Mouse (Mus musculus) myocyte (in vitro differentiated cells): Measurements from ENCODE around the gene Coa7. TPM values are rescaled to one million over a fixed set of nuclear protein-coding genes. Genes with fewer than 3 reads are reported as not detected.

ENCODE experiments used
- H3K27me3 ChIP-seq: one replicate; pipeline ENCODE4 v1.6.1; 2011; ENCODE audit not compliant: control insufficient read depth, insufficient read depth, insufficient read length
- H3K36me3 ChIP-seq: one replicate; pipeline ENCODE4 v1.6.1; 2011; ENCODE audit not compliant: control insufficient read depth, insufficient read depth
- H3K4me2 ChIP-seq: one replicate; pipeline ENCODE4 v1.6.1; 2011; ENCODE audit warnings: low read depth, control low read depth
- H3K4me3 ChIP-seq: one replicate; pipeline ENCODE4 v1.5.1; 2011; ENCODE audit warnings: mild to moderate bottlenecking, control low read depth, moderate library complexity
- H3K79me2 ChIP-seq: one replicate; pipeline ENCODE4 v1.6.1; 2011; ENCODE audit not compliant: control insufficient read depth, insufficient read depth
- H3ac ChIP-seq: one replicate; pipeline ENCODE4 v1.6.1; 2011; ENCODE audit not compliant: control insufficient read depth, insufficient read length
- CEBPB ChIP-seq: IDR thresholded peaks from 2 replicates; pipeline ENCODE4 v1.6.1; 2011; ENCODE audit warnings: mild to moderate bottlenecking, moderate library complexity; ENCODE audit not compliant: poor library complexity, insufficient read depth, severe bottlenecking
- E2F4 ChIP-seq: IDR thresholded peaks from one replicate; pipeline ENCODE4 v1.6.1; 2011; ENCODE audit warnings: mild to moderate bottlenecking, control low read depth, moderate library complexity; ENCODE audit not compliant: insufficient read depth
- MAX ChIP-seq: IDR thresholded peaks from one replicate; pipeline ENCODE4 v1.6.1; 2011; ENCODE audit warnings: low read depth, mild to moderate bottlenecking, control low read depth
- MYOD1 ChIP-seq, 3 experiments: IDR thresholded peaks; one replicate each; pipeline ENCODE4 v1.6.1; 2011; ENCODE audit warnings: control low read depth in 2 of 3, low read depth in 2 of 3, mild to moderate bottlenecking in 2 of 3, moderate library complexity in 1 of 3; ENCODE audit not compliant: insufficient read length in 2 of 3, control insufficient read depth in 1 of 3
- MYOG ChIP-seq, 3 experiments: IDR thresholded peaks; one replicate each; pipeline ENCODE4 v1.6.1; 2011; ENCODE audit warnings: control low read depth in 2 of 3, low read depth in 2 of 3, mild to moderate bottlenecking in 2 of 3; ENCODE audit not compliant: insufficient read length in 2 of 3, control insufficient read depth in 1 of 3, insufficient read depth in 1 of 3
- POLR2A ChIP-seq: IDR thresholded peaks from one replicate; pipeline ENCODE4 v1.6.1; 2011; ENCODE audit warnings: low read depth, mild to moderate bottlenecking, control low read depth, moderate library complexity; ENCODE audit not compliant: insufficient read length
- POLR2AphosphoS2 ChIP-seq: IDR thresholded peaks from one replicate; pipeline ENCODE4 v1.6.1; 2011; ENCODE audit warnings: low read depth, control low read depth; ENCODE audit not compliant: insufficient read length
- REST ChIP-seq: IDR thresholded peaks from one replicate; pipeline ENCODE4 v1.6.1; 2011; ENCODE audit warnings: mild to moderate bottlenecking, control low read depth, moderate library complexity; ENCODE audit not compliant: insufficient read depth, insufficient read length
- SRF ChIP-seq: IDR thresholded peaks from one replicate; pipeline ENCODE4 v1.6.1; 2011; ENCODE audit warnings: low read depth; ENCODE audit not compliant: control insufficient read depth, insufficient read length
- TCF12 ChIP-seq: IDR thresholded peaks from one replicate; pipeline ENCODE4 v1.6.1; 2011; ENCODE audit warnings: mild to moderate bottlenecking, control low read depth; ENCODE audit not compliant: poor library complexity, insufficient read depth, severe bottlenecking
- TCF3 ChIP-seq: IDR thresholded peaks from one replicate; pipeline ENCODE4 v1.6.1; 2011; ENCODE audit warnings: low read depth, control low read depth; ENCODE audit not compliant: insufficient read length
- USF1 ChIP-seq: IDR thresholded peaks from one replicate; pipeline ENCODE4 v1.6.1; 2011; ENCODE audit warnings: low read depth, mild to moderate bottlenecking, control low read depth, moderate library complexity
- polyA plus RNA-seq: library from polyadenylated mRNA; unstranded; fragments of >200 nt; fragmentation: generic; extraction: Trizol; gene quantifications from one replicate; pipeline ENCODE4 v1.2.1, GENCODE M21; 2012; ENCODE audit warnings: missing spikeins

Coa7 gene
- polyA plus RNA-seq, 1 experiment: 31.9 TPM

- Histone ChIP-seq H3K4me3 (no peak overlapping the region), H3K79me2 (no peaks in the 10 kb centered on the region), H3ac (no peak overlapping the region), H3K27me3 (no peaks in the 10 kb centered on the region), H3K4me2 (no peak overlapping the region), H3K36me3 (no peaks in the 10 kb centered on the region)
- TF ChIP-seq MAX (no peak), E2F4 (no peak), POLR2A (no peak), TCF3 (no peak), MYOG (IDR thresholded peaks at IDR 0.05; ENCODE audit: control insufficient read depth in 1 of 3, insufficient read depth in 1 of 3, insufficient read length in 2 of 3, low read depth in 2 of 3) (no peak), TCF12 (no peak), CEBPB (no peak)
These were observed 17.2 kb upstream of the Coa7 start for GRCm38 (mm10) chr4:108310706-108311105.

- TF ChIP-seq USF1 (no peak), TCF3 (no peak), TCF12 (no peak), MAX (no peak), CEBPB (no peak), REST (no peak), MYOD1 (IDR thresholded peaks at IDR 0.05; ENCODE audit: control insufficient read depth in 1 of 3, insufficient read length in 2 of 3, low read depth in 2 of 3) (no peak), E2F4 (no peak), MYOG (IDR thresholded peaks at IDR 0.05; ENCODE audit: control insufficient read depth in 1 of 3, insufficient read depth in 1 of 3, insufficient read length in 2 of 3, low read depth in 2 of 3) (no peak), POLR2AphosphoS2 (no peak), SRF (no peak), POLR2A (no peak)
- Histone ChIP-seq H3K27me3 (no peaks in the 10 kb centered on the region), H3K79me2 (no peaks in the 10 kb centered on the region)
These were observed 13.9 kb upstream of the Coa7 start for GRCm38 (mm10) chr4:108314041-108314440.

GRCm38 (mm10) chr4:108317656-108318605, 10.0 kb upstream of the Coa7 start:
- no peaks in the 10 kb centered on the region for H3K79me2 ChIP-seq
- no peak overlapping the region for H3K4me2 ChIP-seq
- H3K27me3 ChIP-seq: no peaks in the 10 kb centered on the region
- no peak overlapping the region for H3ac ChIP-seq
- TF ChIP-seq MAX: no peak
- no peaks in the 10 kb centered on the region for H3K36me3 ChIP-seq
- H3K4me3 ChIP-seq: no peak overlapping the region

More at GRCm38 (mm10) chr4:108314041-108314440, 13.9 kb upstream of the Coa7 start:
- Histone ChIP-seq H3K4me3 (no peak overlapping the region), H3K36me3 (no peaks in the 10 kb centered on the region), H3ac (no peak overlapping the region), H3K4me2 (no peak overlapping the region)

- Histone ChIP-seq H3K36me3 (no peaks in the 10 kb centered on the region), H3K4me3 (no peak overlapping the region), H3K79me2 (no peaks in the 10 kb centered on the region), H3K27me3 (no peaks in the 10 kb centered on the region), H3ac (no peak overlapping the region), H3K4me2 (no peak overlapping the region)
- TF ChIP-seq SRF (no peak), MAX (no peak), POLR2A (no peak), REST (no peak), TCF3 (no peak)
These were observed 9.0 kb upstream of the Coa7 start for GRCm38 (mm10) chr4:108318649-108319615.

GRCm38 (mm10) chr4:108319747-108320146, 8.2 kb upstream of the Coa7 start:
- no peaks in the 10 kb centered on the region for H3K79me2 ChIP-seq
- no peaks in the 10 kb centered on the region for H3K27me3 ChIP-seq
- TF ChIP-seq CEBPB (no peak), TCF12 (no peak), SRF (no peak), MYOD1 (IDR thresholded peaks at IDR 0.05; ENCODE audit: control insufficient read depth in 1 of 3, insufficient read length in 2 of 3, low read depth in 2 of 3) (no peak), E2F4 (no peak), POLR2AphosphoS2 (no peak), TCF3 (no peak), MAX (no peak), REST (no peak), POLR2A (no peak), USF1 (no peak), MYOG (IDR thresholded peaks at IDR 0.05; ENCODE audit: control insufficient read depth in 1 of 3, insufficient read depth in 1 of 3, insufficient read length in 2 of 3, low read depth in 2 of 3) (no peak)
- H3K4me2 ChIP-seq: no peak overlapping the region
- H3K4me3 ChIP-seq: no peak overlapping the region
- H3K36me3 ChIP-seq: no peaks in the 10 kb centered on the region
- no peak overlapping the region for H3ac ChIP-seq
